Mouse (Mus musculus) left cerebral cortex, postnatal 4 days (tissue): Measurements from ENCODE around the gene Ube2k. TPM values are rescaled to one million over a fixed set of nuclear protein-coding genes. Genes with fewer than 3 reads are reported as not detected.

Experiments
- DNase-seq: peaks from one replicate; pipeline ENCODE4 v3.0.0-alpha.2; 2022
- intact Hi-C: fragments of 180-260 bp; cut with DNase I; formaldehyde crosslinking; loops from one replicate; pipeline ENCODE4 v1.15.1; 2025
- total RNA-seq, 2 experiments: library from RNA; stranded (reverse); gene quantifications; 2 replicates each; pipeline ENCODE4 v1.2.3; 2021

Gene Ube2k
- total RNA-seq, 2 experiments from 2014 or later: 149 to 162 TPM

DNA sequence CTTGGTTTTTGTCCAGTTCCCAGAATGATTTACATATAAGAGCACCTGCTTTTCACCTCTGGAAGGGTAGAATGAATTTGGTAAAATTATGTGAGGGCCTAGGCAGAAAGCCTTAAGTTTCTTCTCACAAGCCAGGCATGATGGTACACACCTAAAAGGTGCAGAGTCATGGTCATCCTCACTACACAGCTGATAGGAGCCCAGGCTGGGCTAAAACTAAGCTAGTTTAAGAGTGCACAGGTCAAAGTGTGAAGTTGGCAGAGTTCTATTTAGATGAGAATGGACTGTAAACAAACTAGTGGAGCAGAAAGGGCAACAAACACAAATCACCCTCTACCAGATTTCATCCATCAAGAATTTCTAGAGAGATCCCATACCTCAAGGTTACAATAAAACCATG lies 87.3 kb downstream of the Ube2k start:
- intact Hi-C loops: no loop called here
- no peak for DNase-seq

DNA sequence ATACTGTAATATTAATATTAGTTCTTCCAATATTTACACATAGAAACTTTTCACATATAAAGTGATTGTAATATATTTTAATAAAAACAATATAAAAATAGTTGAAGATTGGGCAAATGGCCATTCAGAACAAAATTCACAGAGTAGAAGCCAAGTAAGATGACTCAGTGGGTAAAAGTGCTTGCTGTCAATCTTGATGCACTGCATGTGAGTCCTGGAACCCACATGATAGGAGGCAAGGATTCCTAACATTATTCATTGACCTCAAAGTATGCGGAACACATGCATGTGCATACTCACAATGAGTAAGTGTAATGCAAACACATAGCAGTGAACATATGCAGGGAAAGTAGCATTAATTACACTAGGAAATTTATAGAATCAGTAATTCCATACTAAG lies 101.9 kb downstream of the Ube2k start:
- intact Hi-C loops: no loop called here
- DNase-seq: no peak

Other genes starting within 250 kb of the Ube2k start
- 10 to 100 TPM; 25.3 to 27.0 TPM for gene Rfc1, start 201.6 kb upstream of the Ube2k start, total RNA-seq
- gene Klb, start 188.9 kb upstream of the Ube2k start, total RNA-seq: under 1 TPM; 0.28 to 0.38 TPM
- 100 to 1,000 TPM; 777 to 795 TPM for gene Rpl9, start 145.8 kb upstream of the Ube2k start, total RNA-seq
- 10 to 100 TPM; 33.5 to 35.5 TPM for gene Lias, start 145.7 kb upstream of the Ube2k start, total RNA-seq
- gene Ugdh, start 101.3 kb upstream of the Ube2k start, total RNA-seq: 10 to 100 TPM; 46.0 to 48.8 TPM
- gene Gm43552, start 44.4 kb upstream of the Ube2k start, total RNA-seq: not detected
- 100 to 1,000 TPM; 125 to 132 TPM for gene Smim14, start within 50 bp of the Ube2k start, total RNA-seq
- 100 to 1,000 TPM in 1 of 2 experiments, 10 to 100 TPM in 1; 89.8 to 106 TPM for gene Pds5a, start 161.0 kb downstream of the Ube2k start, total RNA-seq
- gene N4bp2, start 226.3 kb downstream of the Ube2k start, total RNA-seq: 10 to 100 TPM; 30.8 to 31.7 TPM